Mouse (Mus musculus): ENCODE data around the gene Sap30bp.

Sap30bp gene

DNA sequence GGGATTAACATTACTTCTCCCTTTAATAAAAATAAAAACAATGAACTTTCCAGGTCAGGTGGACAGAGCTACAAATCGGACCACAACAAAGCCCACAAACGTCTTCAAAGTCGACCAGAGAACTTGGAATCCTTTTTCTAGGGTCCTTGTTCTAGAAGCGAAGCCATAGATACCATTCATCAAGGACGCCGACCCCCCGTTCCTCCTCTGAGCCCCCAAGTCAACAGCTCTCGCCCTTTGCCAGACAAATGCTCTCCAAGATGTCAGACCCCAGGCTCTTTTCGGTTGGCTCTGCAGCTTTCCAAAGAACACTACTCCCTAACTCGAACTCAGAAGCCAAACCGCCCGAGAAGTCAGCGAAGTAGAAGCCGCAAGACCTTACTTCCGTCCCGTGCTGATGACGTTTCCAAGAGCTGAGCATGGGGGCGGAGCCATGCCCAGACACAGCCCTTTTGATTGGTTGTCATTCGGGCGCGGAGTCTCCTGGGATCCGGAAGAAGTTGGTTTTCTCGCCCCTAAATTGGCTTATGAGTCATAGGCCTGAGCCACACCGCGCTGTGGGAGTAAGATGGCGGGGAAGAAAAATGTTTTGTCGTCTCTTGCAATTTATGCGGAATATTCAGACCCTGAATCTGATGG is at the start of gene Sap30bp, which contains the start of gene Recql5:
Gene Sap30bp (plus strand): TSS at position 175 of the 639 bp plus-strand sequence.
Gene Recql5 (minus strand): TSS at position 370 of the 639 bp plus-strand sequence.
- DNase-seq, result peak; percentile 93 to 94

GRCm38 (mm10) chr11:115884361-115884760 is 48.7 kb upstream of the Sap30bp start:
- DNase-seq, result no peak

DNA sequence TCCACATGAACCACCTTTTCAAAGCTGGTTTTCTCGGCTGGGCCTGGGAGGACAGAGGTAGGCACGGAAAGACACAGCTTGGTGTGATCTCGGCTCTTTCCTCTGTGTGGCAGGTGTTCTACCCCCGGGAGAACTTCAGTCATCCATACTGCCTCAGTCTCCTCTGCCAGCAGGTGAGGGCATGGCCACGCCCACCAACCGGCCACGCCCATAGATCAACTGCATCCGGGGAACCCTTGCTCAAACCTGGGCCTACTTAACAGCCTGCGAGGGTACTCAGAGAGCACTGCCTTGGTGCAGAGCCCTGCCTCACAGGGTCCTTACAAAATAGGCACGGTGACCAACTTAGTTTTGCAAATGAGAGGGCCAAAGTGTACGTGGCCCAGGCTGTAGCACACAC is 47.8 kb upstream of the Sap30bp start:
- no peak for DNase-seq

- no peak for DNase-seq
Measured at GRCm38 (mm10) chr11:115886446-115886845, 46.6 kb upstream of the Sap30bp start.

DNA sequence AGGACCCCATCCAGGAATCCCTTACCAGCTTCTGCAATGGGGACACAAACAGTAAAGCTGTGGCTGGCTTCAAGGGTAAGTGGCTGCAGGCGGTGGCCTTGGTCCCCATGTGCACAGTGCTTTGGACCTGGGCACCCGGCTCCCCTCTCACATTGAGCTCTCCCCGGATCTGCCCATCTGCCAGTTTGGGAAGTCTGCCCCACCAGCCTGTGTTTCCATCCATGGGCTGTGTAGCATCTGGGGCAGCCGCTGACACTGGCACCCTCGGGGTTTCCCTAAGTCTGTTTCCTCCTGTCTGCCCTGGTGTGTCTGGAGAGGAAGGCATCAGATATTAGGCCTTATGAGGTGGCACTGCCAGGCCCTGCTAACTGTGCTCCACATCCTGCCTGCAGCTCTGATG is 45.1 kb upstream of the Sap30bp start:
- DNase-seq, result no peak

DNA sequence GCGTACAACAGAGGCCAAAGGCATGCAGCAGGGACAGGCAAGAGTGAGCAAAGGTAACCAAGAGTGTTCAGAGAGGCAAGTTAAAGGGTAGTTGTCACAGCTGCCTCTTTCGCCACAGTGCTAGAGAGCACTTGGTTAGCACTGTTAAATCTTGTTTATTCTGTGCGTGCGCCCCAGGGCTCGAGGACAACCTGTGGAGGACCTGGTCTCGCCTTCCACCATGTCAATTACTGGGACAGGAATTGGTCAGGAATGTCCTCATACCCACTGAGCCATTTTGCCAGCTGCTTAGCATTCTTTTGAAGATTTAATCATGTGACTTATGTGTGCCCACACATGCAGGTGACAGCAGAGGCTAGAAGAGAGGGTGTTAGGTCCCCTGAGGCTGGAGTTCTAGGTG is 43.9 kb upstream of the Sap30bp start:
- DNase-seq, result no peak

- DNase-seq, result no peak
Measured at GRCm38 (mm10) chr11:115892213-115892612, 40.9 kb upstream of the Sap30bp start.

- no peak for DNase-seq
Measured at GRCm38 (mm10) chr11:115893071-115893470, 40.0 kb upstream of the Sap30bp start.

DNA sequence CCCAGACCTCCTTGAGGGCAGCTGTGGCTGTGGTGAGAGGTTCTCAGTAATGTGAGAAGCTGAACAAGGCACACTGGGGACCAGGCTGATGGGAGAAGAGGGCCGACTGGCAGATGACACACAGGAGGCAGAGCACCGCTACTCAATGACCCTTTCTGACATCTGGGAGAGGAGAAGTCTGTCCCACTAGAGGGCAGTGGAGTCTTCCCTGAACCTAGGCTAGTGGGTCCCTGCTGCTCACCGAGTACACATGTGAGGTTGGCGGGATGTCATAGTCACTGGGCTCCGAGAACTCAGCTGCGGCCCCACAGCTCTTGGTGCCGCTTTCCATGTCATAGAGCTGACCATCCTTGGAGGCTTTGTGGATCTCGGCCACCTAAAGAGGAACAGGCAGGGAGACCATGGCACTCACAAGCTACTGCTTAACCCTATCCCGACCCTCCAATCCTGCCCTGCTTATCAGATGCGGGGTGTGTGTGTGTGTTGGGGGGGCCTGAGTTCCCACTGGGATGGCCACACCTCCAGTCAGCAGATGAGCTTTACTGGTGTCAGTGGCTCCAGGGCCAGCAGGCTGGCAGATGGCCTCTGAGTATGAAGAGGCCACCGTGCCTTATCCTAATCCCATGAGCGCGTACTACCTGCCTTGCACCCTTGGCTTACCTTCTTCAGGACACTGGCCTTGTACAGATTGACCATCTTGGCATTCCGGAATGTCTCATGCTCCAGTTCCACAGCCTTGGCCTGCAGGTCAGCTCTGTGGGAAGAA is 38.1 kb upstream of the Sap30bp start:
- peak; percentile 53 to 63 for DNase-seq

GRCm38 (mm10) chr11:115898446-115898845 is 34.6 kb upstream of the Sap30bp start:
- DNase-seq, result peak; percentile 67 to 80

DNA sequence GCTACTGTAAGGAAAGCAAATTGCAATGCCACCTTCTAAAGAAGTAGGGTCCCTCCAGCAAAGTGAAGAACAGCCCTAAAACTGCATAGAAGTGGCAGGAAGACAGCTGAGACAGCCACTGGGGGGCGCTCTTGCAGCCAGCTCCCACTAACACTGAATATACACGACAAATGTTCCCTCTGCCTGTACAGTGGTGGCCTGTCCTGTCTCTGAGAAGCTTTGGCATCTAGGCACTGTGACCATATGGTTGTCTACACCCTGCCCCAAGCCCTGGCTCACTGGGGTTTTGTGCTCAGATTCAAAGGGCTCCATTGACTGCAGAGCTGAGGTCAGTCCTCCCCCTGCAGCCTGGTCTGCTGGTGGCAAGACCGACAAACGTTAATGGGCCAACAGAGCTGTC is 34.2 kb upstream of the Sap30bp start:
- DNase-seq, result peak; percentile 76 to 81

DNA sequence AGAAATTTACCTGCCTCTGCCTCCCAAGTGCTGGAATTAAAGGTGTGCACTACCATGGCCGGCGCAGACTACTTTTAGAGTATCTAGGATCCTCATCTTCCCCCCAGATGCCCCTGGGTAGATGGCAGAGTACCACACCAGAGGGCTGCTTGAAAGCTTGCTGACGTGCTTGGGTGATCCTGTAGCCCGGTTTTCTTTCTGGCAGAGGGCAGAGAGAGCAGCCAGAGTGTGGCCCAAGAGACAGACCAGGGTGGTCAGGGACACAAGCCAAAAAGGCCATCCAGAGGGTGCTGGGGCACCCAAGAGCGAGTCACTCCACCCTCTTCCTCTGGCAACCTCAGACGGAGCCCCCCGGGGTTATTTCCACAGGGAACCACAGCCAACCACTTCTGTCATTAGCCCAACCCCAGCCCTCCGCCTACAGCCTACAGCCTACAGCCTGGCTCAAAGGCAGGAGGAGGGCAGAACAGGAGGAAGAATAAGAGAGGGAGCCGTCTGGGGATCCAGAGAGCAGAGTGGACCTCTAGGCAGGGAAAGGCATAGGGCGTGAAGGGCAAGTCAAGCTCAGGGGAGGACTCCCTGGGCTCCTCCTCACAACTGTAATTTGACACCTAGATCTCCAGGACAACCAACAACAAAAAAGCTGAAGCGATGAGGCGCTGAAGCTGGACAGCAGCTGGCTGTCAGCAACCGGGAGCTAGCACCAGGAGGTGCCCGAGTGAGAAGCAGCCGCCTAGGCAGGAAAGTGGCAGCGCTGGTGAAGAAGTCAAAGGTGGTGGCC is 33.4 kb upstream of the Sap30bp start, which contains the start of gene Smim5:
Gene Smim5 (plus strand): TSS at position 481 of the 781 bp plus-strand sequence.
- peak; percentile 45 to 55 for DNase-seq

- DNase-seq, result no peak
Measured at GRCm38 (mm10) chr11:115900561-115901337, 32.3 kb upstream of the Sap30bp start.

- peak; percentile 38 to 59 for DNase-seq
Measured at GRCm38 (mm10) chr11:115901338-115902161, 31.5 kb upstream of the Sap30bp start.

GRCm38 (mm10) chr11:115902177-115902576 is 30.9 kb upstream of the Sap30bp start:
- DNase-seq, result no peak

GRCm38 (mm10) chr11:115902831-115903230 is 30.3 kb upstream of the Sap30bp start:
- no peak for DNase-seq

DNA sequence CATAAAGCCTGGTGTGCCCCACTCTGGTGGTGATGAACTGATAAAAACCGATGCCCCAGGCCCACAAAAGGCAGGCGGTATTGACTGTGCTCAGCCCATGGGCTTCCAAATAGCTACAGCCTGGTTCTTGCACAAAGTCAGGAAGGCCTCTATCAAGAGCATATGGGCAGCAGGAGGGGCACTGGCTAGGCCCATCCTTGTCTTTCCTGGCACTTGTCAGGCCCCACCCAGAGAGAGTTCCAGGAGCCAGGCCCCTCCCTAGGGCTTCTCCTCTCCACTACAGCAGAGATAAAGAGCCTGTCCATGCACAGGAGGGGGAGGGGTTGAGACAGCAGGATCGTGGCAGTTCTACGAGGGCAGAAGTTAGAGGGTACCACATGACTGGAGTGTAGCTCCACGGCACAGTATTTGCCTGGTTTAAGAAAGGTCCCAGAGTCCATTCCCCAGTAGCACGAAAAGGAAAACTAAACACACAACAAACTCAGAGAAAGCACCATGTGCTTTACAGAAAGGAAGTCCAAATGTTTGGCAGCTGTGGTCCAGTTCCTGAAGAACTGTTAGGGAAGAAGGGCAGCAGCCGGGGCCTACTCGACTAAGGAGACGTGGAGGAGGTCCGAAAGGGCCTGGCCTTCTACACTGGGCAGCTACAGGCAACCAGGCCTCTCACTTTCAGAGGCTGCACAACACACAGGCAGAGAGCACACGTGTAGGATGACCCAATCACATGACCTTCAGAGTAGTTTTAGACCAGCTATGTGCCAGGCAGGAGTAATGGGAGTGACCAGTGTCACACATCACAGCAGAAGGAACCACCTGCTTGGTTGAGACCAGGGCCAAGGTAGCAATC is 29.5 kb upstream of the Sap30bp start:
- no peak for DNase-seq

DNA sequence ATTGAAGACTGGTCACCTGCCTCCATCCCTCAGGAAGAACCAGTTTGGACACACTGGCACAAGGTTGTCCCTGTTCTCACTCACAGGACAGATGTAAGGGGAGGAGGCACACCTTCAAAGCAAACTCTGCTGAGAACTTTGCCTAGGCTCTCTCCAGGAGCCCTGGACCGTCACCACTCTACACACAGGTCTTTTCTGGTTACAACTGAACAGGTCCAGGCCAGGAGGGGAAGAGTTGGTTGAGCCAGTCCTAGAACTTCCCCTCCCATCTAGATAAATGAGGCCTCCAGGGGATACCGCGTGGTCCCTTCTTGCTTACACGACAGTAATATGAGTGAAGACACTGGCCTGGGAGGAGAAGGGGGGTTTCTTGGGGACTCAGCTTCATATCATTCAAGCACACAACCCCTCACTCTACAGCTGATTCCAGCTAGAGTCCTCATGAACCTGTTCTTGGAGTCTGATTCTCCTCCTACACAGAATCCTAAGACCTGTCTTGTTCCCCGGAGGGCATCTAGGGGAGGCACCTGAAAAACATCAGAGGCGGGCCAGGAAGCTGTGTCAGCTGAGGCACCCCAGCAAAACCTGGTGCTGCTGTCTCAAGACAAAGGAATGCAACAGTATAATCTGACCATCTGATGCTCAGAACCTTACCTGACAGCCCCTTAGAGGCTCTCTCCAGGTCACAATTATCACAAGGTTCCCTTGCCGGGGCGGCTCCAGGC is 28.7 kb upstream of the Sap30bp start:
- DNase-seq, result peak in 1 of 2 experiments; percentile 26

GRCm38 (mm10) chr11:115904956-115905790 is 27.9 kb upstream of the Sap30bp start:
- DNase-seq, result peak in 1 of 2 experiments; percentile 26

Measured in thymus, postnatal 36 days (tissue).